Mouse (Mus musculus): ENCODE measurements around the gene Cyp2c70.

Cyp2c70 gene

GRCm38 (mm10) chr19:40187160-40187559, at the start of gene Cyp2c70:
Cyp2c70 (minus strand) TSS chr19:40187333.
- peak; percentile 76 for TF ChIP-seq GATA4 (IDR thresholded peaks at IDR 0.05; ENCODE audit: insufficient replicate concordance, low read length)

DNA sequence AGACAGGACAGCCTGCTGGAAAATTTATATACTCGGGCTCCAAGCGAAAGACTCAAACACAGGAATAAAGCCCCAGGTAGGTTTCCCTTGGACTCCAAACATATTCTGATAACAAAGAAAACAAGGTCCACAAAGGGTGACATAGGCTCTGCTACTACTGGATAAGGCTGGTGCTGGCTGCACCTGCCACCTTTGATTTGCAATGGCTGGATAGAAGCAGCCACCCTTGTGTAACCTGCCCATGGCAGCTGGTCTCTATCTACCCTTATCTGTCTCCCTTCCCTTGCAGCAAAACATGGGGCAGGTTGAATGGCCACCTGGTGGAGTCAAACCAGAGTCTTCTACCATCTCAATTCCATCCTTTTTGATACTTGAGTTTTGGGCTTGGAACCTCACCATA, 45.4 kb upstream of the Cyp2c70 start:
- TF ChIP-seq GATA4 (IDR thresholded peaks at IDR 0.05; ENCODE audit: insufficient replicate concordance, low read length): no peak

GRCm38 (mm10) chr19:40231825-40232541, 44.9 kb upstream of the Cyp2c70 start:
- no peak for TF ChIP-seq GATA4 (IDR thresholded peaks at IDR 0.05; ENCODE audit: insufficient replicate concordance, low read length)

GRCm38 (mm10) chr19:40231074-40231738, 44.1 kb upstream of the Cyp2c70 start:
- TF ChIP-seq GATA4 (IDR thresholded peaks at IDR 0.05; ENCODE audit: insufficient replicate concordance, low read length): no peak

DNA sequence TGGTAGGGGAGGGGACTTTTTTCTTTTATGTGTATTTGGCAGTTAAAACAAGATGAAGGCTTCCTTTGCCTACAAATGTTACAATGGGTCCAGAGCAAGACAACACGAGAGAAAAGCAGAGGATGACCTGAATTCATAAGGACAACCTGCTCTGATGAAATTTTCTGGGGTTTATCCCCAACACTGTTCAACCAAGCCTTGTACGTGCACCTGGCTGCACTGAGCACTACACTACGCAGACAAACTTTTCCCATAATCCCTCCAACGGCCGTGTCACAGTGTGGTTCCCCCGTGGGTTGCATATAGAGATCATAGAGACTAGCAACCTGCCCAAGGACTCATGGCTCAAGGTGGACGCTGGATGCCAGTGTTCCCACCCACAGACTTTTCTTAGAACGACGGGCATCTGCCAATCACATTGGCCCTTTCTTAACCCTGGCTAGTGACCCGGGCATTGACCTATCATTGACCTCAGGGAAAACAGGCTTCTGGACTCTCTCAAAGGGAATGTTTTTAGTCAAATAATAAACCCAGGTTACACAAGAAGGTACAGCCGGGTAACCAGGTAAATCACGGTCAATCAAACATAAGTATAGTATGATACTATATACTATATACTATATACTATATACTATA, 39.5 kb upstream of the Cyp2c70 start:
- TF ChIP-seq GATA4 (IDR thresholded peaks at IDR 0.05; ENCODE audit: insufficient replicate concordance, low read length): no peak

DNA sequence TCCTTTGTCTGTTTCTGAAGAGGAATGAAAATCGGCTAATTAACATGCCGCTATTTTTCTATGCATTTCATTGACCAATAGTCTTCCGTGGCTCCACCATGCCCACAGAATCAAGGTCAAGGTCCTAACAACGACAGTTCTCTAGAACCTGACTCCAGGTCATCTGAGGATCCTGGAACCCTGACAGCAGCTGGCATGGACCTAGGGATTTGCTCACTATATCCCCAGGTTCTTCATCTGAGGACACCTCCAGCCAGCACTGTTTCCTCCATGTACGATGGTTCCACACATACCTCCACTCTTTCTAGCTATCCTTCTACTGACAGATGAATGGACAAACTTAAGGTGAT, 38.6 kb upstream of the Cyp2c70 start:
- TF ChIP-seq GATA4 (IDR thresholded peaks at IDR 0.05; ENCODE audit: insufficient replicate concordance, low read length): no peak

DNA sequence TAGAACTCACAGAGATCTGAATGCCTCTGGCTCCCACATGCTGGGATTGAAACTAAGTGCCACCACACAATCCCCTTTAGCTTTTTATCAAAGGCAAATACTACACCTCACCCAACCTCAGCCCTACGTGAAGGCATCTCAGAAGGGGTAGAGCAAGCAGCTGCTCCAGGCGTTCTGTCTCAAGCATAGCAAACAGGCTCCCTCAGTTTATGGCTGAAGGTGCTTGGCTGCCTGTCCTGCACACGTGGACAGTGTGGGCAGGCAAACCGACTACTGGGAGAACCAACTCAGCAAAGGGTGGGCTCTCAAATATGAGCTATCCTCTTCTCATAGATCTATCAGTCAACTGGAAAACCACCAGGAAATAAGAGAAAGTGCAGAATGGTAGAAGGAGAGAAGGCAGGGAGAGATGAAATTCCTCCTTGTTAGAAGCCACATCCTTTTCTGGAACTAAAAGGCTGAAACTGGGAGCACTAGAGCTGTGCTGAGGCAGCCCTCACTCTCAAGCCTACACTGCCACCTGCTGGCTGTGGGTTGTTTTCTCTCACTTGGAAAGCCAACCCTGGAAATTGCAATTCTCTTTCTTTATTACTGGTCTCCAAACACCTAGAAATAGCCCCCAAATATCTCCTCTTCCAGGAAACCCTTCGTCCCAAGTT, 38.1 kb upstream of the Cyp2c70 start:
- no peak for TF ChIP-seq GATA4 (IDR thresholded peaks at IDR 0.05; ENCODE audit: insufficient replicate concordance, low read length)

GRCm38 (mm10) chr19:40220878-40221277, 33.7 kb upstream of the Cyp2c70 start:
- TF ChIP-seq GATA4 (IDR thresholded peaks at IDR 0.05; ENCODE audit: insufficient replicate concordance, low read length): no peak

DNA sequence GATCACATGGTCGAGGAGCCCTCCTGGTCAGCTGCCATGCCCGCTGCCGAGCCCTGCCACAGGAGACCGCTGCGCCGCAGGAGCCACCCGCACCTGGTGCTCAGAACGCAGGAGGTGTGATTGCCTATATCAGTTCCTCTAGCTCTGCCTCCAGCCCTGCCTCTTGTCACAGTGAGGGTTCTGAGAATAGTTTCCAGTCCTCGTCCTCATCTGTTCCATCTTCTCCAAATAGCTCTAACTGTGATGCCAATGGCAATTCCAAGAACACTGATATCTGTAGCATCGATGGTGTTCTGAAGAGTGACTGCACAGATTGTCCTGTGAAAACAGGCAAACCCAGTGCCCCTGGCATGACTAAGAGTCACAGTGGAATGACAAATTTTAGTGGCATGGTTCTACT, 3.5 kb upstream of the Cyp2c70 start:
- TF ChIP-seq GATA4 (IDR thresholded peaks at IDR 0.05; ENCODE audit: insufficient replicate concordance, low read length): no peak

GRCm38 (mm10) chr19:40183600-40183999, 3.5 kb downstream of the Cyp2c70 start:
- TF ChIP-seq GATA4 (IDR thresholded peaks at IDR 0.05; ENCODE audit: insufficient replicate concordance, low read length): no peak

GRCm38 (mm10) chr19:40178311-40178710, 8.8 kb downstream of the Cyp2c70 start:
- no peak for TF ChIP-seq GATA4 (IDR thresholded peaks at IDR 0.05; ENCODE audit: insufficient replicate concordance, low read length)
